Mouse (Mus musculus): ENCODE data around the gene Grifin. TPM values are rescaled to one million over a fixed set of nuclear protein-coding genes. Genes with fewer than 3 reads are reported as not detected.

The Grifin gene
- polyA plus RNA-seq, 1 experiment from 2014 or later, result not detected

DNA sequence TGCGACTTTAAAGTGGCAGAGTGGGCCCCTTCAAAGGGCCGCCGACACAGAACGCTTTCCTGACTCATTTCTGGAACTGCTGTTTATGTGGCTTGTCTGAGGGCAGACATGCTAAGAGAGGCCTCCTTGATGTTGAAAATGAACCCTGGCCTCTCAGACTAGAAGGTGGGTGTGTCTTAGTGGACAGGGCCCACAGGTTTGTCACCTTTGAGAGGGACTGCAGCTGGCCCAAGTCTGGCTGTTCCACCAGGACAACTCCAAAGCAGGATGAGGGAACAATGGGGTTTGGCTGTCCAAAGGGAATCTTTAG, 47.0 kb downstream of the Grifin start:
- WGBS, result 89% methylated on average over 4 of the region's 4 CpGs
- H3K4me2 ChIP-seq (ENCODE audit: low read length), result no peak overlapping the region
- H3K27me3 ChIP-seq (ENCODE audit: control insufficient read depth, insufficient read depth, low read length), result no peaks in the 10 kb centered on the region
- no peak for DNase-seq
- no peak overlapping the region for H3K27ac ChIP-seq (replicated peaks; ENCODE audit: low read depth, low read length)
- no peak for ATAC-seq (ENCODE audit: low FRiP score, low TSS enrichment)
- H3K9ac ChIP-seq (replicated peaks; ENCODE audit: low read length), result no peak overlapping the region
- H3K4me3 ChIP-seq (replicated peaks; ENCODE audit: low read depth, low read length), result no peak overlapping the region
- no peaks in the 10 kb centered on the region for H3K36me3 ChIP-seq (ENCODE audit: control insufficient read depth, insufficient read depth, low read length)
- H3K9me3 ChIP-seq (ENCODE audit: control insufficient read depth, low read length), result no peaks in the 10 kb centered on the region
- H3K4me1 ChIP-seq (ENCODE audit: control insufficient read depth, insufficient read depth, low read length), result no peaks in the 10 kb centered on the region

- Histone ChIP-seq H3K9ac (replicated peaks; ENCODE audit: low read length) (no peak overlapping the region), H3K27me3 (ENCODE audit: control insufficient read depth, insufficient read depth, low read length) (no peaks in the 10 kb centered on the region), H3K27ac (replicated peaks; ENCODE audit: low read depth, low read length) (no peak overlapping the region), H3K4me3 (replicated peaks; ENCODE audit: low read depth, low read length) (no peak overlapping the region), H3K4me2 (ENCODE audit: low read length) (no peak overlapping the region), H3K9me3 (ENCODE audit: control insufficient read depth, low read length) (no peaks in the 10 kb centered on the region), H3K4me1 (ENCODE audit: control insufficient read depth, insufficient read depth, low read length) (no peaks in the 10 kb centered on the region), H3K36me3 (ENCODE audit: control insufficient read depth, insufficient read depth, low read length) (no peaks in the 10 kb centered on the region)
- DNase-seq (no peak), ATAC-seq (ENCODE audit: low FRiP score, low TSS enrichment) (no peak)
- WGBS, result 92% methylated on average over 21 of the region's 21 CpGs
These were observed 47.5 kb downstream of the Grifin start for GRCm38 (mm10) chr5:140517159-140517920.

DNA sequence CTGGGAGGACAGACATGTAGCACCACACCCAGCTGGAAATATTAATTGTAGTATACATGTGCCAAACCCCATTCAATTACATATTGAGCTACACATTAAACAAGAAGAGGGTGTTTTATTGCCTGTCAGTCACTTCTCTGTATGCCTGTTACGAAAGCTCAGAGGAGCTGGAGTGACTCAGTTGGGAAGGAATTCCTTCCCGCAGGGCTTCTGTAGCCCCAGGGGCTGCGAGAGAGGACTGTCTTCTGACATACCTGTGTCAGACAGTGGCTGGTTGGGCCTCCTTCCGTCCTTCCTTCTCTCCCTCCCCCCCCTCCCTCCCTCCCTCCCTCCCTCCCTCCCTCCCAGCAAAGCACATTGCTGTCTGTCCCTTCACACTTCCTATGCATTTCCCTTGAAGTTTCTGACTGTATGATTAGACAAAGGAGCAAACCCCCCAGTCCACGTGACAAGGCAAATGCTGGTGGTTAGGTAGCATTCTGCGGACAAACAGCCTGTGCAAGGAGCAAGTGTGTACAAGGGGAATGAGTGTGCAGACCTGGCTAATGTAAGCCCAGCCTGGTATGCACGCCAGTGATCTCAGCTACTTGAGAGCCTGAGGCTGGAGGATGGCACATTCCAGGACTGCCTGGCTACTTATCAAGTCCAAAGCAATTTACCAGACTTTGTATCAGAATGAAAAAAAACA, 49.9 kb downstream of the Grifin start:
- no peaks in the 10 kb centered on the region for H3K36me3 ChIP-seq (ENCODE audit: control insufficient read depth, insufficient read depth, low read length)
- ATAC-seq (ENCODE audit: low FRiP score, low TSS enrichment), result no peak
- H3K4me2 ChIP-seq (ENCODE audit: low read length), result no peak overlapping the region
- 63% methylated on average over 7 of the region's 7 CpGs for WGBS
- H3K27ac ChIP-seq (replicated peaks; ENCODE audit: low read depth, low read length), result no peak overlapping the region
- no peaks in the 10 kb centered on the region for H3K9me3 ChIP-seq (ENCODE audit: control insufficient read depth, low read length)
- H3K4me3 ChIP-seq (replicated peaks; ENCODE audit: low read depth, low read length), result no peak overlapping the region
- H3K27me3 ChIP-seq (ENCODE audit: control insufficient read depth, insufficient read depth, low read length), result no peaks in the 10 kb centered on the region
- H3K9ac ChIP-seq (replicated peaks; ENCODE audit: low read length), result no peak overlapping the region
- no peak for DNase-seq
- H3K4me1 ChIP-seq (ENCODE audit: control insufficient read depth, insufficient read depth, low read length), result peaks cover 7% of the 10 kb centered on the region

GRCm38 (mm10) chr5:140513921-140514320, 51.0 kb downstream of the Grifin start:
- Histone ChIP-seq H3K9ac (replicated peaks; ENCODE audit: low read length) (no peak overlapping the region), H3K9me3 (ENCODE audit: control insufficient read depth, low read length) (no peaks in the 10 kb centered on the region), H3K4me2 (ENCODE audit: low read length) (no peak overlapping the region), H3K4me3 (replicated peaks; ENCODE audit: low read depth, low read length) (no peak overlapping the region), H3K27ac (replicated peaks; ENCODE audit: low read depth, low read length) (no peak overlapping the region), H3K27me3 (ENCODE audit: control insufficient read depth, insufficient read depth, low read length) (no peaks in the 10 kb centered on the region), H3K4me1 (ENCODE audit: control insufficient read depth, insufficient read depth, low read length) (peaks cover 16% of the 10 kb centered on the region), H3K36me3 (ENCODE audit: control insufficient read depth, insufficient read depth, low read length) (no peaks in the 10 kb centered on the region)
- DNase-seq, result no peak
- ATAC-seq (ENCODE audit: low FRiP score, low TSS enrichment), result no peak
- WGBS, result 73% methylated on average over 8 of the region's 8 CpGs

Other genes with a start within 250 kb of the Grifin start
- 29.8 and 30.3 TPM in 2 replicates for gene Mad1l1, start 243.5 kb downstream of the Grifin start, polyA plus RNA-seq (2014; fragmentation: Nextera tagmentation; extraction: Ambion mirVana)
- 16.5 and 18.8 TPM in 2 replicates for gene Nudt1, start 243.4 kb downstream of the Grifin start, polyA plus RNA-seq (2014; fragmentation: Nextera tagmentation; extraction: Ambion mirVana)
- gene Mrm2, start 233.2 kb downstream of the Grifin start, polyA plus RNA-seq (2014; fragmentation: Nextera tagmentation; extraction: Ambion mirVana), result 20.3 and 22.5 TPM in 2 replicates
- gene Snx8, start 175.8 kb downstream of the Grifin start, polyA plus RNA-seq (2014; fragmentation: Nextera tagmentation; extraction: Ambion mirVana), result 13.4 and 19.4 TPM in 2 replicates
- gene Eif3b, start 145.7 kb downstream of the Grifin start, polyA plus RNA-seq (2014; fragmentation: Nextera tagmentation; extraction: Ambion mirVana), result 77.8 and 90.6 TPM in 2 replicates
- gene Gm4869, start 119.4 kb downstream of the Grifin start, polyA plus RNA-seq (2014; fragmentation: Nextera tagmentation; extraction: Ambion mirVana), result not detected in 2 replicates
- 14.8 and 16.2 TPM in 2 replicates for gene Chst12, start 59.5 kb downstream of the Grifin start, polyA plus RNA-seq (2014; fragmentation: Nextera tagmentation; extraction: Ambion mirVana)
- gene Lfng, start 42.2 kb upstream of the Grifin start, polyA plus RNA-seq (2014; fragmentation: Nextera tagmentation; extraction: Ambion mirVana), result 20.5 and 25.2 TPM in 2 replicates
- 72.1 and 86.7 TPM in 2 replicates for gene Ttyh3, start 84.0 kb upstream of the Grifin start, polyA plus RNA-seq (2014; fragmentation: Nextera tagmentation; extraction: Ambion mirVana)
- gene Iqce, start 137.3 kb upstream of the Grifin start, polyA plus RNA-seq (2014; fragmentation: Nextera tagmentation; extraction: Ambion mirVana), result 22.9 and 25.0 TPM in 2 replicates
- 18.3 and 19.0 TPM in 2 replicates for gene Brat1, start 139.9 kb upstream of the Grifin start, polyA plus RNA-seq (2014; fragmentation: Nextera tagmentation; extraction: Ambion mirVana)
- 1.9 and 3.1 TPM in 2 replicates for gene Amz1, start 159.1 kb upstream of the Grifin start, polyA plus RNA-seq (2014; fragmentation: Nextera tagmentation; extraction: Ambion mirVana)